Mouse (Mus musculus) gastrocnemius, adult 2 months (tissue): ENCODE results near the gene Gpr55. TPM values are rescaled to one million over a fixed set of nuclear protein-coding genes. Genes with fewer than 3 reads are reported as not detected.

Experiments
- DNase-seq: peaks from one replicate; pipeline ENCODE4 v3.0.0; 2022
- H3K27ac ChIP-seq: fragments of 200-600 bp; 2 replicates; pipeline ENCODE4 v1.8.1; 2022; ENCODE audit warnings: mild to moderate bottlenecking
- H3K4me3 ChIP-seq: fragments of 200-600 bp; 2 replicates; pipeline ENCODE4 v1.8.1; 2022; ENCODE audit warnings: mild to moderate bottlenecking, moderate library complexity
- CTCF ChIP-seq: fragments of 200-600 bp; IDR thresholded peaks from 2 replicates; pipeline ENCODE4 v1.8.1; 2022; ENCODE audit warnings: antibody characterized with exemption, mild to moderate bottlenecking, moderate library complexity
- intact Hi-C: fragments of 180-260 bp; cut with DNase I; formaldehyde crosslinking; loops from one replicate; pipeline ENCODE4 v1.15.1; 2025
- total RNA-seq, 2 experiments: library from RNA; stranded (reverse); gene quantifications; 2 replicates each; pipeline ENCODE4 v1.2.3; 2021

Gene Gpr55
- total RNA-seq, 2 experiments from 2014 or later: not detected

DNA sequence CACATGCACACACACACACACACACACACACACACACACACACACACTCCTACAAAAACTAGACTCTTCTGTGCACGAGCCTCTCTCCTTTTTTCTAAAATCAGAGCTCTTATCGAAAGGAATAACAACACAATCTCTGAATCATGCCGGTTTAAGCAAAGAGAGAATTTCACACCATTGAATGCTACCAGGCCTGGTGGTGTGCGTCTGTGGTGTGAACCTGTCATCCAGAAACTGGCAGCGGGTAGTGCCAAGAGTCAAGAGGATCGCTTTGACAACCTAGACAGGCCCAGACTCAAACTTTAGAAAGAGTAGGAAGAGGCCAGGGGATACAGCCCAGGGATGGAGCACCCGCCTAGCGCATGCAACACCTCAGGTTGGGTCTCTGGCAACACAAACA, 18.5 kb downstream of the Gpr55 start:
- H3K4me3 ChIP-seq: no peak overlapping the region
- no peak overlapping the region for H3K27ac ChIP-seq
- no peak for DNase-seq
- no peak for TF ChIP-seq CTCF
- intact Hi-C loops: no loop called here

- no peak for DNase-seq
- no peak for TF ChIP-seq CTCF
- Histone ChIP-seq H3K27ac (no peak overlapping the region), H3K4me3 (no peak overlapping the region)
- intact Hi-C loops: loop anchor here (1.0 kb wide), 1 partner anchor 83 kb away; no protein-coding TSS in a partner anchor
These were observed 23.5 kb downstream of the Gpr55 start for GRCm38 (mm10) chr1:85937323-85937722.

GRCm38 (mm10) chr1:85936265-85936664, 24.5 kb downstream of the Gpr55 start:
- no peak for DNase-seq
- no peak for TF ChIP-seq CTCF
- intact Hi-C loops: no loop called here
- Histone ChIP-seq H3K27ac (no peak overlapping the region), H3K4me3 (no peak overlapping the region)

GRCm38 (mm10) chr1:85935148-85935852, 25.5 kb downstream of the Gpr55 start:
- H3K27ac ChIP-seq: no peak overlapping the region
- peak; percentile 54 for DNase-seq
- no peak overlapping the region for H3K4me3 ChIP-seq
- TF ChIP-seq CTCF: peak; percentile 81
- intact Hi-C loops: loop anchor here (1.0 kb wide), 1 partner anchor 72 kb away; no protein-coding TSS in a partner anchor

GRCm38 (mm10) chr1:85934560-85934959, 26.2 kb downstream of the Gpr55 start:
- Histone ChIP-seq H3K4me3 (no peak overlapping the region), H3K27ac (no peak overlapping the region)
- no peak for TF ChIP-seq CTCF
- intact Hi-C loops: no loop called here
- DNase-seq: no peak

- intact Hi-C loops: no loop called here
- Histone ChIP-seq H3K27ac (peak overlapping the region; percentile 16; the same call in 1 of the 2 replicates), H3K4me3 (no peak overlapping the region)
- TF ChIP-seq CTCF: no peak
- DNase-seq: no peak
These were observed 27.0 kb downstream of the Gpr55 start for GRCm38 (mm10) chr1:85933631-85934465.

DNA sequence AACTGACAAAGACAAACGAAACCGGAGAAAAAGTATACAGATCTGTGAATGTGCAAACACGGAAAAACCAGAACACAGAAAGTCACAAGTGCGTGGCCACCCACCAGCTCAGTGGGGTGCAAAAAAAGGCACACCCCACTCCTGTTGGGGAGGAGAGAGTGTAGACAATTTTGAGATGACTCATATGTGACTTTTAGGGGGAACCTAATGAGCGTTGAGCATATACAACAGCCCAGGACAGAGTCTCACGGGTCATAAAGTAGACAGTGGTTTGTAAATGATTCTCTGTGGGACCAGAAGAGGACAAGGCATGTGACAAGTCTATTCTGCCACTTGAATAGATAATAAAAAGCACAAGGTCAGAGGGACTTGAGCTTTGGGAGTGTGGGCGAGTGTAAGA, 27.6 kb downstream of the Gpr55 start:
- no peak for TF ChIP-seq CTCF
- Histone ChIP-seq H3K4me3 (no peak overlapping the region), H3K27ac (no peak overlapping the region; the same call in 1 of the 2 replicates)
- DNase-seq: no peak
- intact Hi-C loops: no loop called here

- TF ChIP-seq CTCF: no peak
- intact Hi-C loops: no loop called here
- no peak overlapping the region for H3K27ac ChIP-seq
These were observed 29.6 kb downstream of the Gpr55 start for GRCm38 (mm10) chr1:85931170-85931569.

GRCm38 (mm10) chr1:85929406-85929805, 31.4 kb downstream of the Gpr55 start:
- intact Hi-C loops: no loop called here
- H3K27ac ChIP-seq: no peak overlapping the region
- no peak overlapping the region for H3K4me3 ChIP-seq
- DNase-seq: no peak
- TF ChIP-seq CTCF: no peak

More at GRCm38 (mm10) chr1:85931170-85931569, 29.6 kb downstream of the Gpr55 start:
- DNase-seq: no peak
- H3K4me3 ChIP-seq: no peak overlapping the region

GRCm38 (mm10) chr1:85928688-85929065, 32.1 kb downstream of the Gpr55 start:
- no peak for DNase-seq
- H3K27ac ChIP-seq: peak overlapping the region; percentile 16; the same call in 1 of the 2 replicates
- intact Hi-C loops: no loop called here
- H3K4me3 ChIP-seq: no peak overlapping the region
- TF ChIP-seq CTCF: no peak

DNA sequence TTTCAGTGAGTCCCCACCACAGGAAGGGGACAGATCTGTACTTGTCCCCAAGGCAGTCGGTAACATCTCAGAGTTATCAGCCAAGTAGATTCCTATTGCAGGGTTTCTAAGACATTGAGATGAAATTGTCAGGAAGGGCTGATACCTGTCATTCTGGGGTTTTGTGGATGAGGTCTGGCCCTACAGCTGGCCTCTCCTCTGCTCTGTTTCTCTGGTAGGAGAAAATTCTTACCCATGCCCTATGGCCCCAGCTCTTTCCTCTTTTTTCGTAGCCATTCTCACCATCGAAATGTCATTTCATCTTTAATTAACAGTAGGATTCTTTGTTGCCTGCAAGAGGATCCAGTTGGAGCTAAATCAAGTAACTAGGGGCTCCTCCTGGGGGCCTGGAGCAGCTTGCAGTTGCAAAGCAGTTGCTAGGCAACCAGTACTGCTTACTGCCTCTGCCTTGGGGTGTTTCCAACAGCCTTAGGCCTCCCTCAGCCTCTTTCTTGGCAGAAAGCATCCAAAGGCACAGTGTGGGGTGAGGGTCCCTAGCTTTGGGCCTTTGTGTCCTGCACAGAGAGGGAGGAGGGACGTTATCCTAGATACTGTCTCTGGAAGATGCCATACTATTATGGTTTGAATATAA, 32.6 kb downstream of the Gpr55 start, which contains the start of gene 4933407L21Rik:
TSS of gene 4933407L21Rik (plus strand) at position 427 of the 631 bp plus-strand sequence.
- intact Hi-C loops: no loop called here
- TF ChIP-seq CTCF: no peak
- Histone ChIP-seq H3K27ac (peak within 1 kb of the TSS; percentile 16; the same call in 1 of the 2 replicates), H3K4me3 (no peak within 1 kb of the TSS)
- no peak for DNase-seq

DNA sequence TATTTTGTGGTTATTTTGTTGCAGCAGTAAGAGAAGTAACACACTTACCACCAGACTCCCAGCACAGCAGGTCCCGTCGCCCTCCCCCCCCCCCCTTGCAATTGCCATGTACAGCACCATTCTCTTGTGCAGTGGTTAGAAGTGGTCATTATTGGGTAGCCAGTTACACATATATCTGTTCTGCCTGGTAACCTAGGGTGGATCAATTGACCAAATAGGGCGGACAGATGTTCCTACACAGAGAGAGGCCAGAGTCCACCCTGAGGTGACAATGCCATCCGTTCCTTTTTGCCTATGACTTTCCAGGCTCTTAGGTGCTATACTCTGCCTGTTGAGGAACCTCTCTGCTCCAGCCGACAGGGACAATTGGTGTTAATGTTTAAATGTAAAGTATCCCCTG, 35.6 kb downstream of the Gpr55 start:
- Histone ChIP-seq H3K4me3 (no peak overlapping the region), H3K27ac (no peak overlapping the region)
- DNase-seq: no peak
- TF ChIP-seq CTCF: no peak
- intact Hi-C loops: no loop called here

GRCm38 (mm10) chr1:85922865-85923211, 38.0 kb downstream of the Gpr55 start:
- intact Hi-C loops: no loop called here
- H3K27ac ChIP-seq: no peak overlapping the region
- no peak overlapping the region for H3K4me3 ChIP-seq
- no peak for TF ChIP-seq CTCF
- no peak for DNase-seq
